Mouse (Mus musculus) urinary bladder, adult 18-20 months (tissue): ENCODE measurements around the gene Vti1a.
A peak's percentile ranks its signal among the peaks of the same experiment; 100 is the strongest.

Source experiments
- DNase-seq, 2 experiments: peaks; one replicate each; pipeline ENCODE4 v3.0.0; 2022; ENCODE audit warnings: low spot score in 2 of 2, mixed read lengths in 2 of 2

Gene Vti1a

DNA sequence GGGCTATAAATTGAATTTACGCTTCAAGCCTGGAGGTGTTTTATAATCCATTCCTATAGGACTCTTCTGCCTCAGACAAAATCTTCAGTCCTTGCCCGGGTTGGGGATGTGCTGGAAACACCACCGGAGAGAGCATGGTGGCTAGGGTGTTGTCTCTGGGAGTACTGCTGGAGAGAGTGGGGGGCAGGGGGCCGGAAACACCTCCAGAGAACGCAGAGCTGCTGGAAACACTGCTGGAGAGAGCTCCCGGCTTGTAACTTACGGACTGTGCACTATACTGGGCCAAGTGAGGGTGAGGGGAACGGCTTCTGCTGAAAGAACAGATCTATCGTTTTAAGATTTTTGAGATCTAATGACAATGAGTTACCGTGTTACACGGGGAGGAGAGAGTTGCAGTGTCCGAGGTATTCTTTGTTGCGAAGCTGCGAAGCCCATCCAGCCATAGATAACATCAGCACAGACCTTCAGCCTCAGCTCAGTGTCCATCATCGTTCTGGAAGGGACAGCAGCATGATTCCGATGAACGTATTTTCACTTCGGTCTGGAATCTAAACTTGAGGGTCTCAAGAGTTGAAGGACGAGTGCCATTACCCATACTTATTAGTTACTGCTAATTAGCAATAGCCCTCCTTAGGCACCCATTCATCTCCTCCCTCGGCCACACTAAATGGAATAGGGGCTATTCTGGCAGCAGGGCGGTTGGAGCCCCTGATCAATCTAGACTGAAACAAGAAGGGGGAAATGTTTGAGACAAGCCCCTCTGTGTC is 140.4 kb downstream of the Vti1a start:
- DNase-seq: no peak

- DNase-seq: no peak
Measured at GRCm38 (mm10) chr19:55461963-55462362, 145.9 kb downstream of the Vti1a start.

- no peak for DNase-seq
Measured at GRCm38 (mm10) chr19:55463670-55464069, 147.6 kb downstream of the Vti1a start.

- no peak for DNase-seq
Measured at GRCm38 (mm10) chr19:55469301-55470051, 153.4 kb downstream of the Vti1a start.

DNA sequence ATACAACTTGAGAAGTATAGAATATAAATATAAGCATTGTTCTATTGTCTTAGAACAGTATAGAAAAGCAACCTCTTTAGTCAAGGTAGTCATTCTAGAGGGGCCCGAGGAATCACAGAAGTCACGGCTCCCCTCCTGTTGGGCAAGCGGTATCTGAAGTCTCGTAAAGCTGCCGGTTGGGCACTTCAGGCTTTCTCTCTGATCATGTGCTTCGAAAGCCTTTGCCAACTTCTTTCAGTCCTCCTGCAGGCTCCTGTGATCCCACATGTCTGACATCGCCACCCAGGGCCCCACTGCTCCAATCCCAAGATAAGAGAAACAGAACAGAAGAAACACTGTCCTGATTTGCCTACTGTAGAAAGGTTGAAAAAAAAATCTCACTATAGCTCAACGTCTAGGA is 156.5 kb downstream of the Vti1a start:
- DNase-seq: no peak

DNA sequence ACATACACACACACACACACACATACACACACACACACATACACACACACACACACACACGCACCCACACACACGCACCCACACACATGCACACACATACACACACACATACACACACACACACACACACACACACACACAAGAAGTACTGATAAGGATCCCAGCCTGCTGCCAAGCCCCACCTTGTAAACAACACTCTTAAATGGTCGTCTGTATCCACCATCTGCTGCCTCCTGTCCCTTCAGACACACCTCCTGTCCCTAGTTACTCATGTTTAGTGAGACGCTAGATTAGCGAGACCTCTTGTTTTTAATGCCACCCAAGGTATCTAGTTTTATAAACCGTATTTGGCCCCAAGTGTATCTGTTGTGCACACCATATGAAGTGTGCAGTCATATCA is 158.1 kb downstream of the Vti1a start:
- DNase-seq: no peak

DNA sequence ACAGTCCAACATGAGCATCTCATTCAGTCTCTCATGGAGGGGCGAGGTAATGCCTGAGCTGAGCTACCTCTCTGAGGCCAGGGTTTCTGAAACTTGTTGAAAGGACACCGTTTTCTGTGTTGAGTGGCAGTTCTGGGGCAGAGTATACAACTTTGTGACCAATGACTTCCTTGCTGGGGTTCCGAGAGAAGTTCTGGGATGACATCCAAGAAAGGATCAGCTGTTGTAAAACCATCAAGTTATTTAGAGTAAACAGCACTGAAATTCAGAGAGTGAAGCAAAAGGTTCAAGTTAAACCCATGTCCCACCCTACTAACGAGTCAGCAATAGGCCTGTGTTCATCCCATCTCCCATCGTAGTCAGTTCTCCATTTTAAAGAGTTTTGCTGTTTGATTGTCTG is 164.4 kb downstream of the Vti1a start:
- no peak for DNase-seq

DNA sequence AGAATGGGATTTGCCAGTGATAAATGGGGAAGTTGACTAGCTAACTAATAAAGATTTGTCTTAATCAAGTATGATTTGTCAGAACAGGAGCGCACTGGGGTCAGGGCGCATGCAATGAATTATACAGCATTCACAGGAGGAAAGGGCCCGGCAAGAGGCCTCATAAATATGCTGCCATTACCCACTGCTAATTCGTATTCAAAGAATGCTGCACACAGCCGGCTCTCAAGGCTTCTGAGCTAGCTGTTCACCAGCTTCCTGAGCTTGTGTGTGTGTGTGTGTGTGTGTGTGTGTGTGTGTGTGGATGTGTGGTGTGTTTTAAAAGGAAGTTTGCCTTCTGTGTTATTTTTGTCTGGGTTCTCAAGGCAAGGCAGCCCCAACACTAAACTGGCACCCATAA is 165.2 kb downstream of the Vti1a start:
- DNase-seq: no peak

DNA sequence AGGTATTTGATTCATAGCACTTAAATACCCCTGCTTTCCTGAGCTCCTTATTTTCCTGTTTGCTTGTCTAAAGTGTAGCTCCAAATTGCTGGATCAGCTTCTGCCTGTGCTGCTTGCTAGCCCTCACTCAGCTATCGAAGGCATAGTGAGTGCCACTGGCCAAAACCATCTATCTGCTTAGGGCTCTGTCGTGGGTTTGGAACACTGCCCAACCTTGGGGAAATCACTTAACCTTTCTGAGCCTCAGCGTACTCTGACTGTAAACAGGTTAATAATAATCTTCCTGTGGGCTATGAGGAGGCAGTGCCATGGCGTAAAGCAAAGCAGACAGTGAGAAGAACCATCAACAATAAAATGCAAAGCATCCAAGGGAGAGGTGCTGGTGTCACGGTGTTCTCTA is 167.4 kb downstream of the Vti1a start:
- no peak for DNase-seq

- DNase-seq: no peak
Measured at GRCm38 (mm10) chr19:55484559-55484958, 168.5 kb downstream of the Vti1a start.

GRCm38 (mm10) chr19:55486473-55486872 is 170.4 kb downstream of the Vti1a start:
- DNase-seq: no peak

DNA sequence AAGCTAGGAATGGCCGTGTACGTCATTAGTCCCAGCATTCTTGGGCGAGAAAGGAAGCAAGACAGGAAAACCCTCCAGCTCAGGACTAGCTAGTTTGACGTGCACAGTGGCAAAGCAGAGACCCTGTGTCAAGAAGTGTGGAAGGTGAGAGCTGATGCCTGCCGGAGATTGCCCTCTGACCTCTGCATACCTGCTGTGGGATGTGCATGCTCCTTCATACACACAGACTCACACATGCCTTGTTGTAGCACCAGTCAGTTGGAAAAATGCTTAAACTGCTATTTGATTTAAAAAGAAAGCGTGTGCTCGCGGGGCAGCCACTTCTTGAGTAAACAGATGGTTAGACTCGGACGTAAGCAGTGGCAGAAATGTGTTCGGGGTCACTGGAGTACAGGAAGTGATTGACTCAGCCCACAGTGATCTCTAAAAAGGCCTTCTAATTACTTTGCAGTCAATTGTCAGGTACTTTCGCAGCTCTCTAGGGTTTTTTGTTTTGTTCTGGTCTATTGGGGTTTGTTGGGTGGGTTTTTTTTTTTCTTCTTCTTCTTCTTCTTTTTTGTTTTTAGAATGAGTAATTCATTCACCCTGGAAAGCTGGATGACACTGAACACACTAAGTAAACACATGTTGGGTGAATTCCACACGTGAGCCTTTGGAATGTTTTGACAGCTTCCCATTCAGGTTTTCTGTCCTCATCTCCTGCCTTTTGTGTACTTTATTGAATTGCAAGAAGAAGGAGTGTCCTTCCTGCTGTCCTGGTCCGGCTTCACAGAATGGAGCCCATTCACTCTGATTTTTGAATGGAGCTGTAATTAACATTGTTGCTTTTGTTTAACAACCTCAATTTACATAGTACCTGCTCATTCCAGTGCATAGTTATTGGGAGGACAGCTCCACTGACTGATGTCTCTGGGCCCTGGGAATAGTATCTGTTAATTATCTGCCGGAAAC is 175.3 kb downstream of the Vti1a start:
- DNase-seq: no peak

GRCm38 (mm10) chr19:55496333-55496732 is 180.2 kb downstream of the Vti1a start:
- DNase-seq: no peak

DNA sequence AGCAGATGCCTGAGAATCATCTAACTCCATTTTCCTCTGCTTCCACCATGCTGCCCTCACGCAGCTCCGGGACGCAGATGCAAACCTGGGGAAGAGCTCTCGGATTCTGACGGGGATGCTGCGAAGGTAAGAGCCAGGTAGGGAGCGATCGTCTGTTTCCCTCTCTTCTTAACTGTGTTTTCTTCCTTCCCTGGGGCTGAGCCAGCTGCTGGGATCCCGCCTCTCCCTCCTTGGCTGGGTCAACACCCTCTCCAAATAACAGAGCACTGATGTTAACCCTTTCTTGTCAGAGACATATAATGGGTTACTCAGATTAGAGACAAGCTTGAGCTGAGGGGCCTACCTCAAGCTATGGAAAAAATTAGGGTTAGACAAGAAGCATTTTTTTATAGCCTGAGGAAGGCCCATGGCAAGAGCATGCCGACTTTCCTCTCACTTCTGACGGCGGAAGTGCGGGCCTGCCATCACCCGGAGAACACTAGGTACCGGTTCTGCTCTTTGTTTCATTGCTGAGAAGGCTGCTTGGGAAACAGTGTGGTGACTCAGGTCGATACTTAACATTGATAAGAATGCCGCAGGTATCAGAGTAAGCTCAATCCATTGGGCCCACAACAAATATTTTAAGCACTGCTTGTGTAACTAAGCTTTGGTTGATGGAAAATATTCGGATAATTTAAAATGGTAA is 183.2 kb downstream of the Vti1a start:
- no peak for DNase-seq

- DNase-seq: no peak
Measured at GRCm38 (mm10) chr19:55501985-55502384, 185.9 kb downstream of the Vti1a start.

DNA sequence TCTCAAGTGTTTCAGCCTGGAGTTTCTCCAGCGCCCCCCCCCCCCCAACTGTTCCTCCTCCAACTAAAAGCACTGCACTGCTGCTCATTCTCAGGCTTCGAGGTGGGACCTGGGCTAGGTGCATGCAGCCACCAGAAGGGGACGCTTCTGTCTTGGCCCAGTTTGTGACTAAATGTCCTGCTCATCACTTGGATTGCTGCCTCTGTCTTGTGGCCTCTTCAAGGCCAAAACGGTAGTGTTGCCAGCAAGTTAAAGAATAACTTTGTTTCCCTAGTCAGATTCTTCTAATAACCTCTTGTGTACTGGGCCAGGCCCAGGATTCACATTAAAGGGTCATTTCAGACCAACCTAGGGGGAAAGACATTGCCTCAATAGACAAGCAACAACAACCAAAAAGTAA is 187.7 kb downstream of the Vti1a start:
- no peak for DNase-seq

DNA sequence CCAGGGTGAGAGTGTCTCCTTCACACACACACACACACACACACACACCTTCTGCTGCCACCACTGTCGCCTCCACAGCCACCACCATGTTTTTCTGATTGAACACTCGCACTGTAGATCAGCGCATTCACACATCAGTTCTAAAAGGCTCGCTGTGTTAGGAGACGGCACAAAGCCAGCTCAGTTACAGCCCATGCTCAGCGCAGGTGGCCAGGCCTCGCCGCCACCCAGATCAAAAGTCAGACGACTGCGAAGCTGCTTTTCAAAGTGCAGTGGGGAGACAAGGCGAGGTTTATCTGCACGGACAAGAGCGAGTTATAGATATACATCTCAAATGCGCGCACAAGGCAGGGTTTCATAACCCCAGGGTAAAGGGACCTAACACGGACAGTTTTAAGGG is 191.7 kb downstream of the Vti1a start:
- peak in 1 of 2 experiments; percentile 18 for DNase-seq

GRCm38 (mm10) chr19:55508239-55508638 is 192.1 kb downstream of the Vti1a start:
- no peak for DNase-seq

GRCm38 (mm10) chr19:55508965-55509364 is 192.9 kb downstream of the Vti1a start:
- DNase-seq: no peak

DNA sequence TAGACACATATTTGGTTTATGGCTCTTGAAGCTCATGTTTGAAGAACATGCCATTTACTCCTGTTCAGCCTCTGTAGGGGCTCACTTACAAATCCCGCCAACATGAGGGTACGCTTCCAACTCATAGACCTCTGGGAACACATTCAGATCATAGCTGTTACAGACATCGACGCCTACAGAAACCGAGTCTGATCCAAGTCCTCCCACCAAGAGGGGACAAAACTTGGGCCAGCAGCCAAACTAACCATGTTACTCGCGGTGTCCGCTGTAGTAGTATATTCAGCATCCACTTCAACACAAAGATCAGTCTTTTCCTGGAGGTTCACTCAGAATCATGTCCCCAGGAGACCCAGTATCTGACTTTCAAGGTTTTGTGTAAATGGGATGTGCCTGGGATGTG is 193.5 kb downstream of the Vti1a start:
- no peak for DNase-seq

- no peak for DNase-seq
Measured at GRCm38 (mm10) chr19:55513941-55514340, 197.8 kb downstream of the Vti1a start.

- no peak for DNase-seq
Measured at GRCm38 (mm10) chr19:55520236-55520635, 204.1 kb downstream of the Vti1a start.
